Mouse (Mus musculus) lung, postnatal 36 days (tissue): ENCODE data around the gene Pes1.
"Not testable (repeated sequence)": the region's sequence is repeated elsewhere in the genome, so short reads cannot be mapped to it uniquely, and the experiment has no call there.

ENCODE experiments used
- DNase-seq: peaks from one replicate; pipeline ENCODE4 v3.0.0; 2022; ENCODE audit warnings: mixed read lengths

Gene Pes1

GRCm38 (mm10) chr11:4015796-4016195 lies 52.0 kb downstream of the Pes1 start:
- not testable (repeated sequence) for DNase-seq

GRCm38 (mm10) chr11:4022111-4022510 lies 58.3 kb downstream of the Pes1 start:
- not testable (repeated sequence) for DNase-seq

GRCm38 (mm10) chr11:4023321-4023720 lies 59.5 kb downstream of the Pes1 start:
- DNase-seq, result no peak

GRCm38 (mm10) chr11:4027066-4027465 lies 63.3 kb downstream of the Pes1 start:
- DNase-seq, result no peak

- no peak for DNase-seq
These were observed 64.0 kb downstream of the Pes1 start for GRCm38 (mm10) chr11:4027561-4028334.

- no peak for DNase-seq
These were observed 65.6 kb downstream of the Pes1 start for GRCm38 (mm10) chr11:4029343-4029742.
